In genomic region chr2:172729151-172729550, GRCm38 (mm10) we compare ENCODE assay signal across 14 mouse cellular contexts.
A peak's percentile ranks its signal among the peaks of the same experiment; 100 is the strongest.
DNase-seq lines count a peak whose midpoint lies in the region; ATAC-seq lines count a peak whose summit lies in the region.
"Had no signal": no experiment of that assay in that cellular context is flagged by ENCODE, and none has a peak within 500 bp of the region (broad histone marks: within the 10 kb centered on the region; RNA-seq: fewer than 3 reads in every experiment).

No protein-coding gene starts in this region.

- H3K27me3 ChIP-seq in hindbrain, embryonic 12.5 days, result peaks cover 91% of the 10 kb centered on the region
- peaks cover 95% of the 10 kb centered on the region for H3K27me3 ChIP-seq in hindbrain, embryonic 13.5 days
- peaks cover 87% of the 10 kb centered on the region for H3K27me3 ChIP-seq in neural tube, embryonic 12.5 days (replicated peaks)
- H3K27me3 ChIP-seq in forebrain, embryonic 16.5 days (replicated peaks; ENCODE audit: control insufficient read depth, insufficient read depth, low read length), result peaks cover 12% of the 10 kb centered on the region; the same call in 1 of the 2 replicates

- H3K9ac ChIP-seq in hindbrain, embryonic 12.5 days, result no peak overlapping the region
- no peak overlapping the region for H3K9ac ChIP-seq in hindbrain, embryonic 13.5 days
- no peak overlapping the region for H3K9ac ChIP-seq in neural tube, embryonic 12.5 days
- H3K9ac ChIP-seq in forebrain, embryonic 16.5 days (replicated peaks; ENCODE audit: low read depth, low read length), result no peak overlapping the region
- H3K9ac ChIP-seq: limb, embryonic 15.5 days had no signal

- H3K4me3 ChIP-seq in hindbrain, embryonic 12.5 days, result no peak overlapping the region
- no peak overlapping the region for H3K4me3 ChIP-seq in hindbrain, embryonic 13.5 days
- no peak overlapping the region for H3K4me3 ChIP-seq in neural tube, embryonic 12.5 days
- H3K4me3 ChIP-seq in forebrain, embryonic 16.5 days (replicated peaks; ENCODE audit: low read length), result no peak overlapping the region
- H3K4me3 ChIP-seq: myocyte had no signal

- H3K9me3 ChIP-seq in hindbrain, embryonic 12.5 days (replicated peaks), result no peaks in the 10 kb centered on the region
- no peaks in the 10 kb centered on the region for H3K9me3 ChIP-seq in hindbrain, embryonic 13.5 days
- H3K9me3 ChIP-seq in neural tube, embryonic 12.5 days, result no peaks in the 10 kb centered on the region
- no peaks in the 10 kb centered on the region for H3K9me3 ChIP-seq in forebrain, embryonic 16.5 days (ENCODE audit: control insufficient read depth, low read length)
- H3K9me3 ChIP-seq: embryonic facial prominence, embryonic 15.5 days; limb, embryonic 15.5 days had no signal

- 0 out of 2 replicates have a peak, but pooled peaks have one; percentile 2 for ATAC-seq in hindbrain, embryonic 12.5 days (ENCODE audit: low FRiP score)
- ATAC-seq in hindbrain, embryonic 13.5 days (ENCODE audit: low FRiP score), result no peak
- ATAC-seq in neural tube, embryonic 12.5 days (ENCODE audit: low FRiP score, low read depth), result no peak
- no peak for ATAC-seq in forebrain, embryonic 16.5 days

- WGBS in hindbrain, embryonic 12.5 days, result 45% methylated on average over 4 of the region's 4 CpGs
- WGBS in hindbrain, embryonic 13.5 days, result 38% methylated on average over 4 of the region's 4 CpGs
- WGBS in neural tube, embryonic 12.5 days, result 18% methylated on average over 4 of the region's 4 CpGs
- WGBS in forebrain, embryonic 16.5 days, result 41% methylated on average over 4 of the region's 4 CpGs

- no peak overlapping the region for H3K4me2 ChIP-seq in hindbrain, embryonic 12.5 days (replicated peaks)
- no peak overlapping the region for H3K4me2 ChIP-seq in hindbrain, embryonic 13.5 days
- H3K4me2 ChIP-seq in neural tube, embryonic 12.5 days (replicated peaks), result peak overlapping the region; percentile 71; the same call in 1 of the 2 replicates
- H3K4me2 ChIP-seq in forebrain, embryonic 16.5 days (ENCODE audit: low read length), result no peak overlapping the region

- no peaks in the 10 kb centered on the region for H3K36me3 ChIP-seq in hindbrain, embryonic 12.5 days
- H3K36me3 ChIP-seq in hindbrain, embryonic 13.5 days, result no peaks in the 10 kb centered on the region
- H3K36me3 ChIP-seq in neural tube, embryonic 12.5 days, result no peaks in the 10 kb centered on the region
- H3K36me3 ChIP-seq in forebrain, embryonic 16.5 days (ENCODE audit: control insufficient read depth, insufficient read depth), result no peaks in the 10 kb centered on the region
- H3K36me3 ChIP-seq: embryonic facial prominence, embryonic 15.5 days; limb, embryonic 15.5 days had no signal

- peaks cover 36% of the 10 kb centered on the region for H3K4me1 ChIP-seq in hindbrain, embryonic 12.5 days
- H3K4me1 ChIP-seq in hindbrain, embryonic 13.5 days (replicated peaks), result peaks cover 32% of the 10 kb centered on the region
- H3K4me1 ChIP-seq in neural tube, embryonic 12.5 days, result peaks cover 38% of the 10 kb centered on the region
- H3K4me1 ChIP-seq in forebrain, embryonic 16.5 days (replicated peaks; ENCODE audit: control insufficient read depth, insufficient read depth, low read length), result peaks cover 32% of the 10 kb centered on the region

- H3K27ac ChIP-seq in hindbrain, embryonic 12.5 days, result no peak overlapping the region
- H3K27ac ChIP-seq in hindbrain, embryonic 13.5 days, result no peak overlapping the region
- H3K27ac ChIP-seq in neural tube, embryonic 12.5 days, result no peak overlapping the region
- H3K27ac ChIP-seq in forebrain, embryonic 16.5 days (ENCODE audit: low read length), result 0 out of 2 replicates have a peak overlapping the region, but pooled peaks have one; percentile 13
- H3K27ac ChIP-seq: embryonic facial prominence, embryonic 15.5 days; heart, adult 2 months; limb, embryonic 15.5 days had no signal

- DNase-seq in neural tube, embryonic 10.5 days (ENCODE audit: extremely low spot score, low spot score), result no peak
- DNase-seq in urinary bladder, postnatal 4 days (ENCODE audit: low spot score in 2 of 2), result no peak
- no peak for DNase-seq in adrenal gland, adult 2 months
- DNase-seq: cerebellum, adult 18-20 months; heart, adult 2 months; kidney, adult 9 months; lung, adult 18-20 months had no signal
